ENCODE assay signal across 14 mouse cellular contexts in the genomic region with DNA sequence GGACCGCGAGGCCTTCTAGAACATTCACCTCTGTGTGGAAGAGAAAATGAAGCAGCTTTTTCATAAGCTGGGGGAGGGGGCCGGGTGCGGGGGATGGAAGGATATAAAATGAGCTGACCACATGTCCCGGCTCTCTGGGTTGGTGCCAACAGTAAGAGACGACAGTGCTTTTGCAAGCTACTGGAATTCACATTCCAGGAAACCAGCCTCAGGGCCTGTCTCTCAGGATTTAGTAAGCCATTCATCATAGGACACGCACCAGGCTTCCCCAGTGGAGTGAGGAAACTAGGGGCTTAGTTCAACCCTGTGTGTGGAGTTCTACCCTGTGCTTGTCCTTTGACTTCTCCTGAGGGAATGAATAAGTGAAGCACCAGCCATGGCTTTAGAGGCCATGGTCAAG. TPM values are rescaled to one million over a fixed set of nuclear protein-coding genes. Genes with fewer than 3 reads are reported as not detected.
DNase-seq lines count a peak whose midpoint lies in the region; ATAC-seq and TF ChIP-seq lines count a peak whose summit lies in the region.
"Had no signal": no experiment of that assay in that cellular context is flagged by ENCODE, and none has a peak within 500 bp of the region (broad histone marks: within the 10 kb centered on the region; RNA-seq: fewer than 3 reads in every experiment).

No protein-coding gene starts in this region.

- H3K4me1 ChIP-seq in heart, embryonic 12.5 days (replicated peaks), result peaks cover 18% of the 10 kb centered on the region
- H3K4me1 ChIP-seq in lung, postnatal 0 days (ENCODE audit: insufficient read depth, low read depth, low read length), result no peaks in the 10 kb centered on the region
- H3K4me1 ChIP-seq in intestine, embryonic 15.5 days (replicated peaks), result no peaks in the 10 kb centered on the region
- H3K4me1 ChIP-seq in limb, embryonic 14.5 days (ENCODE audit: control insufficient read depth, insufficient read depth, low read length), result no peaks in the 10 kb centered on the region
- H3K4me1 ChIP-seq in thymus, adult 2 months (replicated peaks; ENCODE audit: control insufficient read depth, insufficient read depth, low read length), result no peaks in the 10 kb centered on the region

- intact Hi-C loops in heart, postnatal 36 days (cut with DNase I), result no loop called here

- WGBS in heart, embryonic 12.5 days, result 62% methylated on average over 7 of the region's 7 CpGs
- 59% methylated on average over 7 of the region's 7 CpGs for WGBS in lung, postnatal 0 days
- 47% methylated on average over 7 of the region's 7 CpGs for WGBS in intestine, embryonic 15.5 days
- WGBS in limb, embryonic 14.5 days, result 58% methylated on average over 7 of the region's 7 CpGs
- WGBS in thymus, adult 2 months, result 95% methylated on average over 7 of the region's 7 CpGs

- no peak overlapping the region for H3K4me3 ChIP-seq in heart, embryonic 12.5 days
- no peak overlapping the region for H3K4me3 ChIP-seq in lung, postnatal 0 days (ENCODE audit: low read depth, low read length)
- no peak overlapping the region for H3K4me3 ChIP-seq in intestine, embryonic 15.5 days (replicated peaks)
- H3K4me3 ChIP-seq in limb, embryonic 14.5 days (replicated peaks; ENCODE audit: low read length), result no peak overlapping the region
- H3K4me3 ChIP-seq in thymus, adult 2 months (ENCODE audit: control insufficient read depth, insufficient read depth, low read length), result no peak overlapping the region
- H3K4me3 ChIP-seq: erythroblast, embryonic 14.5 days; left cerebral cortex, adult 2 months; myocyte had no signal

- peak overlapping the region; percentile 68 for H3K27ac ChIP-seq in heart, embryonic 12.5 days (ENCODE audit: poor library complexity, severe bottlenecking)
- no peak overlapping the region for H3K27ac ChIP-seq in lung, postnatal 0 days (ENCODE audit: low read length)
- H3K27ac ChIP-seq in intestine, embryonic 15.5 days, result peak overlapping the region; percentile 36; the same call in 1 of the 2 replicates
- no peak overlapping the region for H3K27ac ChIP-seq in limb, embryonic 14.5 days (replicated peaks; ENCODE audit: low read depth, low read length)
- H3K27ac ChIP-seq in thymus, adult 2 months (ENCODE audit: control insufficient read depth, insufficient read depth, low read length), result no peak overlapping the region
- H3K27ac ChIP-seq: left cerebral cortex, adult 2 months had no signal

- peak; percentile 73 for ATAC-seq in heart, embryonic 12.5 days (ENCODE audit: insufficient number of reproducible peaks, low FRiP score)
- ATAC-seq in lung, postnatal 0 days, result peak; percentile 65
- no peak for ATAC-seq in intestine, embryonic 15.5 days
- peak; percentile 44; the same call in 1 of the 2 replicates for ATAC-seq in limb, embryonic 14.5 days (ENCODE audit: low FRiP score, low read depth)
- ATAC-seq: CD4-positive, CD25-positive, alpha-beta regulatory T cell, adult 4 months; hindbrain, embryonic 16.5 days had no signal

- no peaks in the 10 kb centered on the region for H3K9me3 ChIP-seq in heart, embryonic 12.5 days (replicated peaks)
- H3K9me3 ChIP-seq in lung, postnatal 0 days (ENCODE audit: low read length), result no peaks in the 10 kb centered on the region
- no peaks in the 10 kb centered on the region for H3K9me3 ChIP-seq in intestine, embryonic 15.5 days
- no peaks in the 10 kb centered on the region for H3K9me3 ChIP-seq in limb, embryonic 14.5 days (ENCODE audit: control insufficient read depth, low read length)

- H3K4me2 ChIP-seq in heart, embryonic 12.5 days, result 0 out of 2 replicates have a peak overlapping the region, but pooled peaks have one; percentile 1
- no peak overlapping the region for H3K4me2 ChIP-seq in lung, postnatal 0 days (replicated peaks; ENCODE audit: low read depth, low read length)
- H3K4me2 ChIP-seq in intestine, embryonic 15.5 days (replicated peaks), result no peak overlapping the region
- no peak overlapping the region for H3K4me2 ChIP-seq in limb, embryonic 14.5 days (replicated peaks; ENCODE audit: low read depth, low read length, severe bottlenecking)

- H3K36me3 ChIP-seq in heart, embryonic 12.5 days, result peaks cover 75% of the 10 kb centered on the region
- peaks cover 5% of the 10 kb centered on the region; the same call in 1 of the 2 replicates for H3K36me3 ChIP-seq in lung, postnatal 0 days (ENCODE audit: insufficient read depth, low read length)
- no peaks in the 10 kb centered on the region for H3K36me3 ChIP-seq in intestine, embryonic 15.5 days
- H3K36me3 ChIP-seq in limb, embryonic 14.5 days (ENCODE audit: control insufficient read depth, insufficient read depth, low read length), result peaks cover 64% of the 10 kb centered on the region
- H3K36me3 ChIP-seq in thymus, adult 2 months (ENCODE audit: control insufficient read depth, insufficient read depth, low read length), result no peaks in the 10 kb centered on the region

- no peak for DNase-seq in heart, postnatal 36 days
- peak; percentile 79 for DNase-seq in lung, postnatal 0 days (ENCODE audit: low spot score)
- no peak for DNase-seq in lung, postnatal 14 days
- DNase-seq in limb, embryonic 14.5 days (ENCODE audit: low spot score), result peak; percentile 71
- no peak for DNase-seq in thymus, adult 2 months
- DNase-seq in T-cell, adult 2 months (ENCODE audit: low spot score), result no peak
- DNase-seq: cerebellum, adult 18-20 months had no signal

- no peaks in the 10 kb centered on the region for H3K27me3 ChIP-seq in heart, embryonic 12.5 days (replicated peaks)
- no peaks in the 10 kb centered on the region for H3K27me3 ChIP-seq in lung, postnatal 0 days (replicated peaks; ENCODE audit: insufficient read depth, low read length)
- no peaks in the 10 kb centered on the region for H3K27me3 ChIP-seq in intestine, embryonic 15.5 days (replicated peaks)
- no peaks in the 10 kb centered on the region for H3K27me3 ChIP-seq in limb, embryonic 14.5 days (ENCODE audit: control insufficient read depth, insufficient read depth, low read length)
- H3K27me3 ChIP-seq in thymus, adult 2 months (ENCODE audit: control insufficient read depth, insufficient read depth, low read length), result no peaks in the 10 kb centered on the region

- H3K9ac ChIP-seq in heart, embryonic 12.5 days, result no peak overlapping the region
- H3K9ac ChIP-seq in lung, postnatal 0 days (replicated peaks; ENCODE audit: low read depth), result no peak overlapping the region
- no peak overlapping the region for H3K9ac ChIP-seq in intestine, embryonic 15.5 days
- H3K9ac ChIP-seq in limb, embryonic 14.5 days (ENCODE audit: low read depth, low read length, severe bottlenecking), result no peak overlapping the region

- no peak for TF ChIP-seq EP300 in lung, postnatal 0 days (IDR thresholded peaks at IDR 0.05)

- TF ChIP-seq POLR2A in limb, embryonic 14.5 days (IDR thresholded peaks at IDR 0.05; ENCODE audit: borderline replicate concordance, extremely low read depth, insufficient read depth, insufficient read length), result no peak
- TF ChIP-seq POLR2A in thymus, adult 2 months (IDR thresholded peaks at IDR 0.05; ENCODE audit: control insufficient read depth, extremely low read depth, insufficient read depth, low read length, poor library complexity), result no peak

- TF ChIP-seq CTCF in lung, postnatal 0 days (IDR thresholded peaks at IDR 0.05), result no peak
- TF ChIP-seq CTCF in thymus, adult 2 months (IDR thresholded peaks at IDR 0.05; ENCODE audit: borderline replicate concordance, control insufficient read depth, extremely low read depth, insufficient read depth, low read length, poor library complexity), result no peak

RNA-seq across cellular contexts. Expression of gene Pom121, which starts 48.1 kb away (rescaled TPM):
- 14.7 and 16.5 TPM in 2 replicates for polyA plus RNA-seq in heart, embryonic 12.5 days (2016; fragmentation: Nextera tagmentation; extraction: Ambion mirVana)
- 10 to 100 TPM; 11.7 to 11.9 TPM for total RNA-seq in heart, postnatal 36 days (2021)
- polyA plus RNA-seq in lung, postnatal 0 days (2015; fragmentation: Nextera tagmentation; extraction: Ambion mirVana), result 3.9 and 4.7 TPM in 2 replicates
- 10.6 and 11.0 TPM in 2 replicates for polyA plus RNA-seq in intestine, embryonic 15.5 days (2015; fragmentation: Nextera tagmentation; extraction: Ambion mirVana)
- 38.1 and 53.0 TPM in 2 replicates for polyA plus RNA-seq in limb, embryonic 14.5 days (2012; rRNA removed)
- polyA plus RNA-seq in limb, embryonic 14.5 days (2014; fragmentation: Nextera tagmentation; extraction: Ambion mirVana), result 15.3 and 18.3 TPM in 2 replicates
- polyA plus RNA-seq in thymus, adult 2 months (2012; rRNA removed), result 50.3 and 78.1 TPM in 2 replicates

Comparison
In these comparisons a context has a peak if more than half of its experiments do, and no peak if none do; other contexts are left out.
1. DNase-seq: peak in lung, postnatal 0 days (single experiment) and limb, embryonic 14.5 days (single experiment); none in heart, postnatal 36 days (0 of 2), lung, postnatal 14 days (single experiment), thymus, adult 2 months (single experiment) and T-cell, adult 2 months (single experiment).
2. H3K27ac ChIP-seq: peak in heart, embryonic 12.5 days (single experiment) and intestine, embryonic 15.5 days (single experiment); none in lung, postnatal 0 days (single experiment), limb, embryonic 14.5 days (single experiment) and thymus, adult 2 months (single experiment).